Comparison of ENCODE assay signal across 17 mouse cellular contexts in the genomic region with DNA sequence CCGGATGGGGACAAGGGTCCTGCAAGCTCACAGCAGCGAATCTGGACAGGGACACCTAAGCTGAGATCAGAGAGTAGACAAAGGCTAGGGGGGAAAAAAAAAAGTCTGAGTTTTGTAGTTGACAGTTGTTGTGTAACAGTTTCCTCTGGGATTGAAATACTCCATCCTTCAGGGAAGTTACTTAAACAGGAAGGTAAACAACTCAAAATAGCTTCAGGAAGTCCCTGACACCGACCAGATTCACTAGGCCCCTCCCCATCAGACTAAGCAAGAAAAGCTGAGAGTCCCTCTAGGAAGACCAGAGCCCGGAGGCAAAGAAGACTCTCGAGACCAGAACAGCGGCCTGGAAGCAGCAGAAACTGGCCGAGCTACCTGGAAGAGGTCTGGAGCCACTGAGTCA. TPM values are rescaled to one million over a fixed set of nuclear protein-coding genes. Genes with fewer than 3 reads are reported as not detected.
DNase-seq lines count a peak whose midpoint lies in the region; ATAC-seq and TF ChIP-seq lines count a peak whose summit lies in the region.
"Had no signal": no experiment of that assay in that cellular context is flagged by ENCODE, and none has a peak within 500 bp of the region (broad histone marks: within the 10 kb centered on the region; RNA-seq: fewer than 3 reads in every experiment).

No protein-coding gene starts in this region.

- intact Hi-C loops in heart, adult 2 months (cut with DNase I) = loop anchor here (5.0 kb wide), 1 partner anchor 112 kb away; a partner anchor contains a TSS

- 62% methylated on average over 7 of the region's 7 CpGs for WGBS in heart, embryonic 11.5 days (ENCODE audit: insufficient replicate concordance)
- 53% methylated on average over 7 of the region's 7 CpGs for WGBS in heart, adult 2 months
- WGBS in lung, postnatal 0 days = 56% methylated on average over 7 of the region's 7 CpGs
- WGBS in embryonic facial prominence, embryonic 12.5 days = 71% methylated on average over 7 of the region's 7 CpGs
- WGBS in limb, embryonic 13.5 days = 62% methylated on average over 7 of the region's 7 CpGs
- 86% methylated on average over 7 of the region's 7 CpGs for WGBS in neural tube, embryonic 15.5 days

- no peaks in the 10 kb centered on the region for H3K36me3 ChIP-seq in heart, embryonic 11.5 days (ENCODE audit: control insufficient read depth, insufficient read depth, low read length)
- H3K36me3 ChIP-seq in heart, adult 2 months (ENCODE audit: control insufficient read depth, insufficient read depth, low read length) = no peaks in the 10 kb centered on the region
- H3K36me3 ChIP-seq in lung, postnatal 0 days (ENCODE audit: insufficient read depth, low read length) = no peaks in the 10 kb centered on the region
- no peaks in the 10 kb centered on the region for H3K36me3 ChIP-seq in embryonic facial prominence, embryonic 12.5 days
- no peaks in the 10 kb centered on the region for H3K36me3 ChIP-seq in limb, embryonic 13.5 days
- no peaks in the 10 kb centered on the region for H3K36me3 ChIP-seq in neural tube, embryonic 15.5 days
- H3K36me3 ChIP-seq: forebrain, embryonic 15.5 days; hindbrain, embryonic 12.5 days; midbrain, embryonic 13.5 days had no signal

- no peak for TF ChIP-seq CTCF in heart, adult 2 months (IDR thresholded peaks at IDR 0.05)
- TF ChIP-seq CTCF in lung, postnatal 0 days (IDR thresholded peaks at IDR 0.05) = no peak

- no peak for TF ChIP-seq EP300 in heart, adult 2 months (IDR thresholded peaks at IDR 0.05; ENCODE audit: insufficient read depth, low read depth, low read length)
- TF ChIP-seq EP300 in lung, postnatal 0 days (IDR thresholded peaks at IDR 0.05) = peak; percentile 80

- H3K79me2 ChIP-seq in heart, adult 2 months (replicated peaks; ENCODE audit: control insufficient read depth, insufficient read depth, low read length) = peaks cover 8% of the 10 kb centered on the region; the same call in 1 of the 2 replicates

- no peaks in the 10 kb centered on the region for H3K9me3 ChIP-seq in heart, embryonic 11.5 days (replicated peaks; ENCODE audit: control insufficient read depth, low read length)
- no peaks in the 10 kb centered on the region for H3K9me3 ChIP-seq in lung, postnatal 0 days (ENCODE audit: low read length)
- no peaks in the 10 kb centered on the region for H3K9me3 ChIP-seq in embryonic facial prominence, embryonic 12.5 days
- no peaks in the 10 kb centered on the region for H3K9me3 ChIP-seq in limb, embryonic 13.5 days
- H3K9me3 ChIP-seq in neural tube, embryonic 15.5 days (replicated peaks) = no peaks in the 10 kb centered on the region
- H3K9me3 ChIP-seq: forebrain, embryonic 15.5 days; hindbrain, embryonic 12.5 days; midbrain, embryonic 13.5 days had no signal

- no peak overlapping the region for H3K4me3 ChIP-seq in heart, embryonic 11.5 days (ENCODE audit: low read depth, low read length)
- H3K4me3 ChIP-seq in heart, adult 2 months = no peak overlapping the region
- H3K4me3 ChIP-seq in lung, postnatal 0 days (ENCODE audit: low read depth, low read length) = no peak overlapping the region
- no peak overlapping the region for H3K4me3 ChIP-seq in embryonic facial prominence, embryonic 12.5 days
- H3K4me3 ChIP-seq in limb, embryonic 13.5 days = no peak overlapping the region
- H3K4me3 ChIP-seq in neural tube, embryonic 15.5 days (replicated peaks) = no peak overlapping the region
- H3K4me3 ChIP-seq: forebrain, embryonic 15.5 days; hindbrain, embryonic 12.5 days; midbrain, embryonic 13.5 days had no signal

- ATAC-seq in heart, embryonic 11.5 days (replicated peaks; ENCODE audit: insufficient number of reproducible peaks, low FRiP score, low TSS enrichment) = no peak
- no peak for ATAC-seq in lung, postnatal 0 days
- no peak for ATAC-seq in embryonic facial prominence, embryonic 12.5 days (ENCODE audit: insufficient number of reproducible peaks, insufficient read depth, low FRiP score, low TSS enrichment)
- ATAC-seq in limb, embryonic 13.5 days (ENCODE audit: low FRiP score, low read depth) = no peak
- no peak for ATAC-seq in neural tube, embryonic 15.5 days (ENCODE audit: low FRiP score)
- ATAC-seq in frontal cortex, adult (ENCODE audit: low TSS enrichment) = no peak
- ATAC-seq: forebrain, embryonic 15.5 days; inflammation-experienced regulatory T-cells, adult 6 months; midbrain, embryonic 13.5 days had no signal

- no peak for TF ChIP-seq POLR2A in heart, adult 2 months (IDR thresholded peaks at IDR 0.05; ENCODE audit: insufficient read depth, low read depth, low read length)

- no peaks in the 10 kb centered on the region for H3K27me3 ChIP-seq in heart, embryonic 11.5 days (ENCODE audit: control insufficient read depth, insufficient read depth, low read length)
- H3K27me3 ChIP-seq in heart, adult 2 months (ENCODE audit: control insufficient read depth, insufficient read depth, low read length) = no peaks in the 10 kb centered on the region
- H3K27me3 ChIP-seq in lung, postnatal 0 days (replicated peaks; ENCODE audit: insufficient read depth, low read length) = no peaks in the 10 kb centered on the region
- H3K27me3 ChIP-seq in embryonic facial prominence, embryonic 12.5 days = no peaks in the 10 kb centered on the region
- no peaks in the 10 kb centered on the region for H3K27me3 ChIP-seq in limb, embryonic 13.5 days
- H3K27me3 ChIP-seq in neural tube, embryonic 15.5 days (replicated peaks) = no peaks in the 10 kb centered on the region
- H3K27me3 ChIP-seq: forebrain, embryonic 15.5 days; hindbrain, embryonic 12.5 days had no signal

- H3K4me2 ChIP-seq in heart, embryonic 11.5 days = no peak overlapping the region
- H3K4me2 ChIP-seq in lung, postnatal 0 days (replicated peaks; ENCODE audit: low read depth, low read length) = no peak overlapping the region
- H3K4me2 ChIP-seq in embryonic facial prominence, embryonic 12.5 days (replicated peaks) = no peak overlapping the region
- H3K4me2 ChIP-seq in limb, embryonic 13.5 days (replicated peaks) = no peak overlapping the region
- H3K4me2 ChIP-seq in neural tube, embryonic 15.5 days = no peak overlapping the region
- H3K4me2 ChIP-seq: forebrain, embryonic 15.5 days; hindbrain, embryonic 12.5 days; midbrain, embryonic 13.5 days had no signal

- peak overlapping the region; percentile 59; the same call in 1 of the 2 replicates for H3K27ac ChIP-seq in heart, embryonic 11.5 days (ENCODE audit: low read depth, low read length)
- no peak overlapping the region; the same call in 1 of the 2 replicates for H3K27ac ChIP-seq in heart, adult 2 months
- 0 out of 2 replicates have a peak overlapping the region, but pooled peaks have one; percentile 4 for H3K27ac ChIP-seq in lung, postnatal 0 days (ENCODE audit: low read length)
- H3K27ac ChIP-seq in embryonic facial prominence, embryonic 12.5 days = peak overlapping the region; percentile 99
- H3K27ac ChIP-seq in limb, embryonic 13.5 days = peak overlapping the region; percentile 95
- H3K27ac ChIP-seq in neural tube, embryonic 15.5 days (replicated peaks) = no peak overlapping the region
- H3K27ac ChIP-seq: forebrain, embryonic 15.5 days; hindbrain, embryonic 12.5 days; midbrain, embryonic 13.5 days had no signal

- no peak for DNase-seq in heart, adult 2 months
- peak; percentile 41 for DNase-seq in lung, postnatal 0 days (ENCODE audit: low spot score)
- DNase-seq in lung, adult 18-20 months = no peak
- DNase-seq: adrenal gland, adult 8-10 months; B cell, adult 2 months; cerebellum, adult 8-10 months; lung, adult 2 months; right cerebral cortex, adult 18-20 months had no signal

- H3K4me1 ChIP-seq in heart, embryonic 11.5 days (ENCODE audit: control insufficient read depth, insufficient read depth, low read length) = peaks cover 12% of the 10 kb centered on the region
- no peaks in the 10 kb centered on the region; the same call in 1 of the 2 replicates for H3K4me1 ChIP-seq in heart, adult 2 months (ENCODE audit: control insufficient read depth, insufficient read depth, low read length)
- no peaks in the 10 kb centered on the region; the same call in 1 of the 2 replicates for H3K4me1 ChIP-seq in lung, postnatal 0 days (ENCODE audit: insufficient read depth, low read depth, low read length)
- H3K4me1 ChIP-seq in embryonic facial prominence, embryonic 12.5 days = peaks cover 24% of the 10 kb centered on the region
- H3K4me1 ChIP-seq in limb, embryonic 13.5 days = peaks cover 47% of the 10 kb centered on the region
- peaks cover 13% of the 10 kb centered on the region for H3K4me1 ChIP-seq in neural tube, embryonic 15.5 days

- H3K9ac ChIP-seq in heart, embryonic 11.5 days (ENCODE audit: low read depth, low read length) = no peak overlapping the region
- no peak overlapping the region for H3K9ac ChIP-seq in heart, adult 2 months (ENCODE audit: low read depth, low read length)
- H3K9ac ChIP-seq in lung, postnatal 0 days (replicated peaks; ENCODE audit: low read depth) = no peak overlapping the region
- H3K9ac ChIP-seq in embryonic facial prominence, embryonic 12.5 days = no peak overlapping the region
- H3K9ac ChIP-seq in limb, embryonic 13.5 days = 0 out of 2 replicates have a peak overlapping the region, but pooled peaks have one; percentile 36
- no peak overlapping the region for H3K9ac ChIP-seq in neural tube, embryonic 15.5 days (replicated peaks)
- H3K9ac ChIP-seq: forebrain, embryonic 15.5 days; hindbrain, embryonic 12.5 days; midbrain, embryonic 13.5 days had no signal

RNA-seq across cellular contexts. Expression of a gene that starts 3.1 kb away (rescaled TPM):
- polyA plus RNA-seq in heart, embryonic 11.5 days (2014; fragmentation: Nextera tagmentation; extraction: Ambion mirVana) = 19.8 and 22.0 TPM in 2 replicates
- 10 to 100 TPM; 47.6 to 64.9 TPM for total RNA-seq in heart, adult 2 months (2021)
- 102 and 118 TPM in 2 replicates for polyA plus RNA-seq in heart, adult 2 months (2012; rRNA removed)
- polyA plus RNA-seq in lung, postnatal 0 days (2015; fragmentation: Nextera tagmentation; extraction: Ambion mirVana) = 25.7 and 27.8 TPM in 2 replicates
- 51.1 and 59.2 TPM in 2 replicates for polyA plus RNA-seq in embryonic facial prominence, embryonic 12.5 days (2016; fragmentation: Nextera tagmentation; extraction: Ambion mirVana)
- 40.5 and 41.1 TPM in 2 replicates for polyA plus RNA-seq in limb, embryonic 13.5 days (2015; fragmentation: Nextera tagmentation; extraction: Ambion mirVana)
- polyA plus RNA-seq in neural tube, embryonic 15.5 days (2015; fragmentation: Nextera tagmentation; extraction: Ambion mirVana) = 13.9 and 16.4 TPM in 2 replicates

Comparison
In these comparisons a context has a peak if more than half of its experiments do, and no peak if none do; other contexts are left out.
1. H3K27ac ChIP-seq: peak in heart, embryonic 11.5 days (single experiment), lung, postnatal 0 days (single experiment), embryonic facial prominence, embryonic 12.5 days (single experiment) and limb, embryonic 13.5 days (single experiment); none in heart, adult 2 months (single experiment) and neural tube, embryonic 15.5 days (single experiment).